Mouse (Mus musculus) cerebellum, adult (tissue): ENCODE measurements at regions not wholly inside any gene's neighbourhood (a gene's known extent, or its start where the extent isn't known, plus 50 kb on each side); places are given as distances from the start of the nearest gene placed in this dataset.

Source experiments
- ATAC-seq: cut with Nextera tagmentation; 2 replicates; pipeline ENCODE4 v1.9.2; 2017; ENCODE audit warnings: mild to moderate bottlenecking, moderate library complexity, mixed read lengths; ENCODE audit not compliant: insufficient number of reproducible peaks, low FRiP score, low TSS enrichment

- no peak for ATAC-seq
Measured at GRCm38 (mm10) chr13:60123964-60124363, 53.2 kb downstream of the Gas1 start.

DNA sequence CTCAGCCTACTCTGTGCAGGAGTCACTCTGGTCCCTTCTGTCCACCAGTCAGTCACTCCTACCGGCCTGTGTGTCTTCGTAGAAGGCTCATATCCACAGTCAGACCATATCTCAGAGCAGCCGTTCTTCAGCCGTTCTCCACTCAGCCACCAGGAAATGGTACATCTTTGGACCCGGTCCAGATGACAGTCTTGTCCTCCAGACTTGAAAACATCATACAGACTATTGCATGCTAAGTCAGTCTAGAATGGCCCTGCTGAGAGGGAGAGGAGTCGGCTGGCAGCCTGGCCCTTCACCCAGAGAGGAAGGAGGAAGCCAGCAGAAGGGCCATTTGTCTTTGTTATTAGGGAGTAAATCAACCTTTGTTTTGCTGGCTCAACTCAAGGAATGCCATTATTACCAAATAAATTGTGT lies 54.0 kb downstream of the Gas1 start:
- ATAC-seq, result 0 out of 2 replicates have a peak, but pooled peaks have one; percentile 54

- no peak for ATAC-seq
Measured at GRCm38 (mm10) chr13:60122341-60123173, 54.6 kb downstream of the Gas1 start.

DNA sequence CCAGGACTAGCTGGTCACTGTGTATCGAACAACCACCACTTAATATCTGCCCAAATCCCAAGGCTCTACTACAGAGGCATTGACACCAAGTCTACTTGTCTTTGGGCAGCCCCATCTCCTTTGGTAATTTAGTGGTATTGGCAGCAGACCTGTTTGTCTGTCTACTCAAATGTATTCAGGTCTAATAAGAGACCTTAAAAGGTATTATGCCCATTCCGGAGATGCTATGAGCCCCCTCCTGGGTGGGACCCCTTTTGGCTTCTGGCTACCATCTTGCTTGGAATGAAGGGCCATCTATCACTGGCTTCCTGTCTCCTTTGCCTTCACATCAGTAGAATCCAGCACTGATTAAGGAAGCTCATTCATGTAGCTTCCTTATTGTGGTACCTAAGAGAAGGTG lies 65.7 kb downstream of the Gas1 start:
- ATAC-seq, result no peak

DNA sequence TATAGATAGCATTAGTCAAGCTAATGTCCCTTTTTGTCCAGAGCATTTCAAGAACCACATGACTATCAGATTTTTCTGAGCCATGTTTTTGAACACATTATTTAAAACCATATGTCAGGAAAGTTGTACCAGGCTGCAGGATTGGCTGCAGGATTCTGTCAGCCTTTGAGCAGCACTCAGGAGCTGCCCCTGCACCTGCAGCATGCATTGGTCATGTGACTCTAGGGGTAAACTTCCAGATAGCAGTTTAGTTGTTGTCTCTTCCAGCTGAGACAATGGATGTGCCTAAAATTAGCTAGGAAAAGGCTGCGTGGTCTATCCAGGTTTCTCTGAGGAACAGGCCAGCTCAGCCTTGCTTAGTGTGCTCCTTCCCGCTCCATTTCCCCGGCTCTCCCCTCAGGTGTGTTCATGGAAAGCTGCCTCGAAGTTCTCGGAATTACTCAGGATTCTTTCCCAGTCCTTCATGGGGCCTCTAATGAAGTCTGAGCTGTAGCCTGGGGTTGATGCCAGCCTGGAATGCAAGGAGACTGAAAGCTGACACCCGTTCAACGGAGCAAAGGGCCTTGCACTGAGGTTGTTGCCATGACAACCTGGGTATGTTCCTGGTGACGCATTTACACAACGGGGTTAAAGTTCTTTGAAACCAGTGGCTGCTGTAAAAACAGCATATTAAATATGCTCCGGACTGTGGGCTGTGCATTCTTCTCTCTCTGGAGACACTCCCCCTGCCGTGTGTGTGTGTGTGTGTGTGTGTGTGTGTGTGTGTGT lies 66.9 kb downstream of the Gas1 start:
- ATAC-seq, result no peak

GRCm38 (mm10) chr13:60105286-60105685 lies 71.9 kb downstream of the Gas1 start:
- no peak for ATAC-seq

DNA sequence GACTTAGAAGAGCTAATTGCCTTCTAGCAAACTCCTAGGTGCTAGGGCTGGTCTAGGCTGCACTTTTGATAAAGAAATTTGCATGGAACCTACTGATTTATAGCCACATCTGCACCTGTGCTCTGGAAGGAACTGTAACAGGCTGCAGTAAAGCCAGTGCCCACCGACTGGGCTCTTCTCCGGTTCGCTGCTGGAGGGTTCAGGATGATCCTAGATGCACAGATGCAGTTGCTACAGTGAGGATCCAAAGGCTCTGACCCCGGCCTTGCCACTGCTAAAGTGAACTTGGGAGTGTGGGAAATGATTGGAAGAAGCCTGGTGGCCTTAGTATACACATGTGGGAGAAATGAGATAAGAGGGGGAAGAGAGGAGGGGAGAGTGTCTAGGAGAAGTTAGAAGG lies 75.5 kb downstream of the Gas1 start:
- no peak for ATAC-seq

GRCm38 (mm10) chr13:60100130-60101112 lies 76.7 kb downstream of the Gas1 start:
- no peak for ATAC-seq

GRCm38 (mm10) chr13:60099469-60100129 lies 77.6 kb downstream of the Gas1 start:
- ATAC-seq, result no peak

GRCm38 (mm10) chr13:60098394-60098793 lies 78.8 kb downstream of the Gas1 start:
- no peak for ATAC-seq

DNA sequence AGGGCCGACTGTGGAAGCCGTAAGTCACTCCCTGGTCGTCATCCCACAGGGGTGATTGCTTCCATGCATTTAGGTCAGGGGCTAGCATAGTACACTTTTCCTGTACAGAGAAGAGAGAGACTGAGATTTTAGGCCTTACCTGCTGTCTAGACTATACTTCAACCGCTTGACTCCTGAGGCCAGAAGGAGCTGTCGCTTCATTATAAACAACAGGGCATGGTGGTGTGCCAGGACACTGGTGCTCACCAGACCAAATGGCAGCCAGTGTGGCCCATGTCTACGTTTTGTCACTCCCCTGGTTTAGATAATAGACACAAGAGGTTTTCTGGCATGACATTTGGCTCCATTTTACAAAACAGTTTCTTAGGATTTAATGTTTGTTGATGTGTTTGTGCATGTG lies 79.4 kb downstream of the Gas1 start:
- ATAC-seq, result no peak

DNA sequence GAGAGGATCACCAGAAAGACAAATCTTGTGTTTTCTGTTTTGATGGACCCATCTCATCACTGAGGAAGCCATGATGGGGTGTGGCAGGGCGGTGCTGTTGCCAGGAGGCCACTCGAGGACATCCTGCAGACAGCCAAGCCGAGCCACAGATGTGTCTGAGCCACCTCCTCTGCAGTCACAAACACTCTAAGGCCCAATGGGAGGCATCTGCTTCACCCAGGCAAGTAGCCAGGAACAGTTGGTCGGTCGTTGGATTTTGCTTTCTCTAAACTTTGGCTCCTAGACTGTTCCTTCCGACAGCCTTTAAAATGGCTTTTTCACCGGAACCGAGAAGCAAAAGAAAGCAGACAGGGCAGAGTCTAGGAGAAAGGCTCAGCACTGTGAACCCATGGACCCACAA lies 90.5 kb downstream of the Gas1 start:
- no peak for ATAC-seq

- ATAC-seq, result no peak
Measured at GRCm38 (mm10) chr13:60084975-60085374, 92.2 kb downstream of the Gas1 start.

- no peak for ATAC-seq
Measured at GRCm38 (mm10) chr13:60084290-60084689, 92.9 kb downstream of the Gas1 start.

DNA sequence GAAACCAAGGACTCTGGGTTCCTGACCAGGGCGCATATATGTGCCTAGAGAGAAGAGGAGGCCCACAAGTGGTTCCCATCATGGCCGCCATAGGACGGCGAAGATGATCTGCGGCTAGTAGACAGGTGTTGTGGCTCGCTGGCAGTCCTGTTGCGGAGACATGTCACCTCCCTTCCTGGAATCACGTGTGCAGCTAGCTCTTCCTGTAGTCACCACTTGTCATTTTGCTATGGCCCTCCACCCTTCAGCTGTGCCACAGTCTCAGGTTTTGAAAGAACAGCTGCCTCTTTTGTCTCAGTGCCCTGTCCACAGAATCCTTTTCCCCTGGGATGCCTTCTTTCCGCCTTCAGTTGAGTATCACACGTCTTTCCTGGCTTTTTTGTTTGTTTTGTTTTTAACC lies 97.1 kb downstream of the Gas1 start:
- no peak for ATAC-seq

GRCm38 (mm10) chr13:60078331-60079050 lies 98.7 kb downstream of the Gas1 start:
- no peak for ATAC-seq

- ATAC-seq, result no peak
Measured at GRCm38 (mm10) chr13:60076147-60076800, 100.9 kb downstream of the Gas1 start.

GRCm38 (mm10) chr13:60071595-60071994 lies 105.6 kb downstream of the Gas1 start:
- no peak for ATAC-seq

- ATAC-seq, result no peak
Measured at GRCm38 (mm10) chr13:60069196-60069595, 108.0 kb downstream of the Gas1 start.
